Mouse (Mus musculus): ENCODE measurements around the gene Cd82.

Gene Cd82

GRCm38 (mm10) chr2:93462760-93463159, at the start of gene Cd82:
TSS of gene Cd82 (minus strand) at chr2:93463140.
- DNase-seq: no peak

- no peak for DNase-seq
These were observed 49.2 kb upstream of the Cd82 start for GRCm38 (mm10) chr2:93512130-93512529.

- DNase-seq: no peak
These were observed 47.9 kb upstream of the Cd82 start for GRCm38 (mm10) chr2:93510839-93511238.

GRCm38 (mm10) chr2:93509777-93510750, 47.1 kb upstream of the Cd82 start:
- no peak for DNase-seq

GRCm38 (mm10) chr2:93505091-93505490, 42.2 kb upstream of the Cd82 start:
- no peak for DNase-seq

GRCm38 (mm10) chr2:93503353-93503752, 40.4 kb upstream of the Cd82 start:
- no peak for DNase-seq

GRCm38 (mm10) chr2:93501303-93501702, 38.4 kb upstream of the Cd82 start:
- DNase-seq: no peak

- no peak for DNase-seq
These were observed 34.3 kb upstream of the Cd82 start for GRCm38 (mm10) chr2:93497221-93497620.

- no peak for DNase-seq
These were observed 32.2 kb upstream of the Cd82 start for GRCm38 (mm10) chr2:93495170-93495569.

- no peak for DNase-seq
These were observed 30.6 kb upstream of the Cd82 start for GRCm38 (mm10) chr2:93493541-93493940.

GRCm38 (mm10) chr2:93490516-93490915, 27.6 kb upstream of the Cd82 start:
- DNase-seq: no peak

GRCm38 (mm10) chr2:93488911-93489587, 26.1 kb upstream of the Cd82 start:
- no peak for DNase-seq

- DNase-seq: no peak
These were observed 22.5 kb upstream of the Cd82 start for GRCm38 (mm10) chr2:93485459-93485858.

- no peak for DNase-seq
These were observed 19.2 kb upstream of the Cd82 start for GRCm38 (mm10) chr2:93482036-93482644.

GRCm38 (mm10) chr2:93478744-93479143, 15.8 kb upstream of the Cd82 start:
- no peak for DNase-seq

- peak in 1 of 2 experiments; percentile 56 for DNase-seq
These were observed 14.6 kb upstream of the Cd82 start for GRCm38 (mm10) chr2:93477519-93477918.

GRCm38 (mm10) chr2:93476487-93476886, 13.5 kb upstream of the Cd82 start:
- no peak for DNase-seq

GRCm38 (mm10) chr2:93475040-93475439, 12.1 kb upstream of the Cd82 start:
- DNase-seq: peak; percentile 60 to 80

GRCm38 (mm10) chr2:93473915-93474314, 11.0 kb upstream of the Cd82 start:
- DNase-seq: no peak

- peak; percentile 64 to 84 for DNase-seq
These were observed 8.1 kb upstream of the Cd82 start for GRCm38 (mm10) chr2:93470849-93471576.

- DNase-seq: no peak
These were observed 7.2 kb upstream of the Cd82 start for GRCm38 (mm10) chr2:93470127-93470526.

GRCm38 (mm10) chr2:93469118-93469517, 6.2 kb upstream of the Cd82 start:
- peak; percentile 35 to 52 for DNase-seq

- DNase-seq: no peak
These were observed 3.4 kb upstream of the Cd82 start for GRCm38 (mm10) chr2:93466314-93466713.
